Mouse (Mus musculus): ENCODE measurements around the gene Uba7.

Uba7 gene

DNA sequence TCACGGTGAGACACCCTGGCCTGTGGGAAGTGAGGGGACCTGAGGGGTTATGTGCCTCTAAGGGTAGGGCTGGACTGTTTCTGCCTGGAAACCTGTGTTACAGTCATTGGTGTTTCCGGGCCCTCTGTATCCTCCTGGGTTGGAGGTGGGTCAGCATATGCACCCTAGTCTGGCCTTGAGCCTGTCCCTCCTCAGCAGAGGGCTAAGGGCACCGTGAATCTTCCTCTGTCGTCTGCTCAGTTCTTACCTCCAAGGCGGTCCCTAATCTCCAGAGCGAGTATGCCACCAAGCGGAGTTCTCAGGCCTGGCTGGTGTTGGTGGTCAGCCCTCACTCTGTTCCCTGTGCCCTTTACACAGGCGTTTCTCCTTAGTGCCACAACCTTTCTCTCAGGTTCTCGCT is 12.4 kb upstream of the Uba7 start:
- no peak for DNase-seq

DNA sequence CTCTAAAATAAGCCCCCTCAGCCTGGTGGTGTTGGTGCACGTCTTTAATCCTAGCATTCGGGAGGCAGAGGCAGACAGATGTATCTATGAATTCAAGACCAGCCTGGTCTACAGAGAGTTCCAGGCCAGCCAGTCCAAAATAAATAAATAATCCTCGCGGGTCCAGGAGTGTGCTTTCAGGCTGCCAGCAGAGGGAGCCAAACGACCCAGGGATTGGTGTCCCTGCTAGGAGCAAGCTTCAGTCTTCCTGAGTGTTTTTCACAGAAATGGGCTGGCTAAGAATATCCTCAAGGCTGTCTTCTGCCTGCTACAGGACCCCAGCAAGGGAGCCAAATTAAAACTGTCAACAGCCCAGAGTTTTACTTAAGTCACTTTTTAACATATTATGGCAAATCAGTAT is 11.6 kb upstream of the Uba7 start:
- DNase-seq: peak; percentile 71

DNA sequence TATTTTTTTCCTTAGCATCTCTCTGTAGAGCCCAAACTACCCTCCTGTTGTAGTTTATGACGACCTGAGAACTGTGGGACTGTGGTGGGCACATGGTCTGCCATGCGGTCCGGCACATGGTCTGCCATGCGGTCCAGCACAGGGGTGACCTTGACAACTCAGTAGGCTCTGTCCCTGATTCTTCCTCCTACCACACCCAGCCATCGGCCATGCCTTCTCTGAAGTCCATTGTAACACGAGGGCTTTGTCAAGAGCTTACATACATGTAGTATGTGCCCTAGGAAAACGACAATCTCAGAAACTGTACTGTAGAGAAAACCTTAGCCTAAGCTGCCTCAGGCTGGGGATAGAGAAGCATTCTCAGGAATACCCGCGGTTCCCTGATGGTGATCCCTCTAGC is 10.6 kb upstream of the Uba7 start:
- no peak for DNase-seq

DNA sequence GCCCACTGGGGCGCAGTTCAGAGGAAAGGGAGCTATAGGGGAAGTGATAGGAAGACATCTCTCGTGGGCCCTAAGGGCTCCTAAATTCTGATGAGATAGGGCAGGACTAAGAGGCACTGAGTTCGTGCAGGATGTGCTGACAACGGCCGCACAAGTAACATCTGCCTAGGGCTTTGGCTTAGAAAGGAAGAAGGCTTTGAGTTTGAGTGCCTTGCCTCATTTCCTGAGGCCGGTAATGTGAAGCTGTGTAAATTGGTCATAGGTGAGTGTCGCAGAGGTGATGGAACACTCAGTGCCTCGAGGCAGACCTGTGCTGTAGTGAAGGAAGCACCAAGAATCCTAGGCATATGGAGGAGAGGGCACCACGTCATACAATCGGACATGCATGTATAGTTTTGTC is 8.6 kb upstream of the Uba7 start:
- no peak for DNase-seq

DNA sequence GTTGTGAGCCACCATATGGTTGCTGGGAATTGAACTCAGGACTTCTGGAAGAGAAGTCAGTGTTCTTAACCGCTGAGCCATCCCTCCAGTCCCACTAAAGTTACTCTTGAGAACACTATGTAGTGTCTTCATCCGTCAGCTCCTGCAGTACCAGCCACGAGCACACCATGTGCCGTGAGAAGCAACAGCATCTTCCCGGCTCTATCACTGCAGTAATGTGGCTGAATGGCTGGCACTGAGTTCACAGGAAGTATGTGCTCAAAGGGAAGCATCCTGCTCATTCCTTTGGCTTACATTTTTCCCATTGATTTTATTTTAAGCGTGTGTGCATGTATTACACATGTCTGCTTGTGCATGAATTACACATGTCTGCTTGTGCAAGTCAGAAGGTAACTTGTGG is 7.9 kb upstream of the Uba7 start:
- DNase-seq: no peak

DNA sequence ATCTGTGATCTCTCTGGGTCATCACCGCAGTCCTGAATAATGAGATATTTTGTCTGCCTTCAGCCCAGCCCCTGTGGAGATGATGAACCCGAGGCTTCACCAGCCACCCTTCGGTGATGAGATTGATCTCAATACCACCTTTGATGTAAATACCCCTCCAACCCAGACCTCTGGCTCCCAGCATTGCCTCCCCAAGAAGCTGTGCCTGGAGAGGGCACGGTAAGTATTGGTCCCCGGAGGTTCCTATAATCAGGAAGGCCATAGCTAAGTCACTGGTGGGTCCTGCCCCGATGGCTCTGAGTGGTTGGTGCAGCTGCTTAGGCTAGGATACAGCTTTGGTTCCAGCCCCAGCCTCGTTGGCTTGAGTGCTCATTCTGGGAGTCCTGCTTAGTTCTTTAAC is 6.8 kb upstream of the Uba7 start:
- DNase-seq: no peak

DNA sequence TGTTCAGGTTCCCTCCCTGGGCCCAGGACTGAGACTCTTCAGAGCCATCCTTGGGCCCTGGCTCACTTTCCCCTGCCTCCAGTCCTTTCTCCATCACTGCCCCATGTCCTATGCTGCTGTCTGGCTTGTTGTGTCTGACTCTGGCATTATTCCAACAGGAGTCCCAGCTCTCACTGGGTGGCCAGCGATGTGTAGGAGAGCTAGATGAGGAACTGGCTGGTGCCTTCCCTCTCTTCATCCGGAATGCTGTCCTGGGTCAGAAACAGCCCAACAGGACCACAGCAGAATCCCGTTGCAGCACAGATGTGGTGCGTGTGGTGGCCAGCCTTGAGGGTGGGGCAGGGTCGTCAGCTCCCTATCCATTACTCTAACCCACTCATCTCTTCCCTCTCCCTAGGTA is 5.0 kb upstream of the Uba7 start:
- DNase-seq: no peak

DNA sequence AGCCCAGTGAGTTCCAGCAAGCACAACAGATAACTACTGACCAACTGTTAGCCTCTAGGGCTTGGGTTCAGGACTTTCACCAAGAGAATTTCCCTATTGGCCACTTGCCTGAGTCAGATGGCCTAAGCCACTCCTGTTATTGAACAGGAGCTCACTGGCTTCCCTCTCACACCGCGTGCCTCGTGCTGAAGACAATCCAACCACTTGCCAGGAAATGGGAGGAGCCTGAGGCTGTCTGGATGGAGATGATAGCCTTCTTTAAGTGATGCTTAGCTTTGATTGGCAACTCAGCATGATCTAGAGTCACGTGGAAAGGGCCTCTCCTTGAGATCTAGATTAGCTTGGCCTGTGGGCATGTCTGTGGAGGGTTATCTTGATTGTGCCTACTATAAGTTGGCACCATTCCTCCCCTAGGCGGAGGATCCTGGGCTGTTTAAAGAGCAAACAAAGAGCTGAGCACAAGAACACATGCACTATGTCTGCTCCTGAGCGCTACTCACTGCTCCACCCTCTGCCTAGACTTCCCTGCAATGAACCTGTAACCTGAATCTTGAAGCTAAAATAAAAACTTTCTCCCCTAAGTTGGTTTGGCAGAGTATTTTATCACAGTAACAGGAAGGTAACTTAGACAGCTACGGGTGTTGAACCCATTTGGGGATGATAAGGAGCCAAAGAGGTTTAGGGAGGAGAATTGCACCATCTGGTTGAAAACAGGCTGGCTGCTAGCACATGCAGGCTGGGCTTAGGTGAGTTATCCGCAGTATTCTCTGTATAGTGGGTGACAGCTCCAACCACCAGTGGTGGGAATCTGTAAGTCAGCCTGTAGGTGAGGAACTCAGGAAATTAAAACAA is 3.4 kb upstream of the Uba7 start:
- no peak for DNase-seq

DNA sequence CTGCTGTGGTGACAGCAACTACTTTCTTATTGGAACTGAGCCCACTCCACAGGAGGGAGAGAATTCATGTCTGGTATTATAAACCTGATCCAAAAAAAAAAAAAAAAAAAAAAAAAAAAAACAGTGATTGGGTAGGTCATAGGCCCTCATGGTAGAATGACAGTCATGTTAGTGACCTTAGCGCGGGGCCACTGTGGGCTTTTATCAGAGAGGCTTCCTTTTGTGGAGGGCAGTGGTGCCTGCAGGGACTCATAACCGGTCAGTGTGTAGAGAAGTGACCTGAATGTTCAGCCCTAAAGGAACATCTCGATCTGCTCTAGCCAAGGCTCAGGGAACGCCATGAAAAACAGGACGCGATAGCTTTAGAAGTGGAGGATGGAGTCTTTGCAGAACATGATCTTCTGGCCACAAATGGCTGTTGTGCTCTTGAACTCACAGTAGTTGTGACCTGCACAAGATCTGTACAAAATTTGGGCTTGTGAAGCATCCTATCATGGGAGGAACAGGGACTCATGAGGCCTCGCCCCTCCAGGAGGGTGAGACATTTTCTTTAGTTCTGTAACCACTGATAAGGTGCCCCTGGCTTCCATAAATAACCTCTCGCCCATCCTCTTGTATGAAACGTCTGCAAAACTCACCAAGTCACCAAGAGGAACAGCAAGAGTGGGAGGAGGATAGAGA is 674 bp upstream of the Uba7 start:
- DNase-seq: no peak

DNA sequence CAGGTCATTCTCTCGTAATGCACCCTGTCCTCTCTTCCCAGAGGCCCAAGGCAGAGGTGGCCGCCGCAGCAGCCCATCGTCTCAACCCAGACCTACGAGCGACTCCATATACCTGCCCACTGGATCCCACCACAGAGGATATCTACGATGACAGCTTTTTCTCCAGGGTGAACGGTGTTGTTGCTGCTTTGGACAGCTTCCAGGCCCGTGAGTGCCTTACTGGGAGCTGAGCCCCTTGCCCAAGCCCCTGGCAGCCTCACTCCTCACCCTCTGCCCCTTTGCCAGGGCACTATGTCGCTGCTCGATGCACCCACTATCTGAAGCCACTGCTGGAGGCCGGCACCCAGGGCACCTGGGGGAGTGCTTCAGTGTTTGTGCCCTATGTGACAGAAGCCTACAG is 3.5 kb downstream of the Uba7 start:
- no peak for DNase-seq

DNA sequence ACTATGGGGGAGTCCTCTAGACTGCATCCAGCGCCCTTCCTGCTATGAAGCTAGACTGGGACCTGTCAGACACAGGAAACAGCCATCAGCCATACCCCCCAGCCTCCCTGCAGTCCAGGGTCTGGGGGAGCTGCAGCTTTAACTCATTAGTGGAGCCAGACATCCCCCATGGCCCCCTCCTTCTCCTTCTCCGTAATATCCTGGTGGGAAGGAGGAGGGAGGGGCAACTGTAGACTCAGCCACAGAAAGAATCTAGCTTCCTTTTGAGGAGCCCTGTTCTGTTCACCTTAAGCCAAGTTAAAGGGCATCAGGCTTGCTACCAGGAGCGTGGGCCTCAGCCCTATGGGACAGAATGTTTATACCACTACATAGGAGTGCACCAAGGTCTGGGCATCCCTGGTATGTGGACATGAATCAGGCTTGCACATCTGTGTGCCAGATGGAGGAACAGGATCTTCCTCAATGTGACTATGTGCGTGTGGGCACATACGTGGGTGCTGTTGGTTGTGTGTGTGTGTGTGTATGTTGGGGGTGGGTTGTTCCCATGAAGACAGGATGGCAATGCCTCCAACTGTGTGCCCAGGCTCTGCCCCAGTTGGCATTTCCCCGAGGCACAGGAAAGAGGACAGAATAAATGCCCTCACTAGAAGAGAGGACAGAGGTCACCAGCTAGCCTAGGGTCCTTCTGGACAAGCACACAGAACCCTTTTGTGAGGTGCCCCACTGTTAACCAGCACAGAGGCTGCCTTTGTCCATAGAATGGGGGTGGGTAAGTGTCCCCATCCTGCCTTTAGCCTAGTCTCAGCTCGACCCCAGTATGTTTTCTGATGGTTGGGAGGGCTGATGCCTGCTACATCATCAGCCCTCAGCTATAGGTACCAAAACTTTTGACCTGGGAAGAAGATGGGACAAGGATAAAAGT is 6.6 kb downstream of the Uba7 start:
- DNase-seq: no peak

DNA sequence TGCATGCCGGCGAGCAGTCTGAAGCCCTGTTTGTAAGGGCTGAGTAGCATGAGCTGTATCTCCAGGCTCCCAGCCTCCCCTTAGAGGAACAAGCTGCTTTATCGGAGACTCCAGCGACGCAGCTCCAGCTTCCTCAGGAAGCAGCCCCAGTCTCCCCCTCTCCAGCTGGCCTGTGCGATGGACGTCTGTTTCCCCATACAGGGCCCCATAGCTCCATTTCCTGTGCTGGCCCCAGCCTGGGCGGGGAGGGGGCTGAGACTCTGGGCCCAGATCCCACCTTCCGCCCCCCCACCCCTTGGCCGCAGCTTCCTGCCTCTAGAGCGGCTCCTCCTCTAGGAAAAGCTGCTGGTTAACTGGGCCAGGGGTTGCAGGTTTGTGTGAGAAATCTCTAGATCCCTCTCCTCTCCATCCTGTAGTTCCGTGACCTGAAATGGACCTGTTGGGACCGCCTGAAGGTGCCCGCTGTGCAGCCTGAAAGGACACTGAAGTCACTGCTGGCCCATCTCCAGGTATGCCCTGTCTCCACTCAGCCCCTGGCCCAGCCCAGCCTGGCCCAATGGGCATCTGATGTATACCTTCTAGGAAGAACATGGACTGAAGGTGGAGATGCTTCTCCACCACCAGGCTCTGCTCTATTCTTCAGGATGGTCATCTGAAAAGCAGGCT is 7.5 kb downstream of the Uba7 start, which contains the start of gene Gm20661:
Gene Gm20661, plus strand, starts transcription at position 378 of the 666 bp plus-strand sequence.
- DNase-seq: no peak

DNA sequence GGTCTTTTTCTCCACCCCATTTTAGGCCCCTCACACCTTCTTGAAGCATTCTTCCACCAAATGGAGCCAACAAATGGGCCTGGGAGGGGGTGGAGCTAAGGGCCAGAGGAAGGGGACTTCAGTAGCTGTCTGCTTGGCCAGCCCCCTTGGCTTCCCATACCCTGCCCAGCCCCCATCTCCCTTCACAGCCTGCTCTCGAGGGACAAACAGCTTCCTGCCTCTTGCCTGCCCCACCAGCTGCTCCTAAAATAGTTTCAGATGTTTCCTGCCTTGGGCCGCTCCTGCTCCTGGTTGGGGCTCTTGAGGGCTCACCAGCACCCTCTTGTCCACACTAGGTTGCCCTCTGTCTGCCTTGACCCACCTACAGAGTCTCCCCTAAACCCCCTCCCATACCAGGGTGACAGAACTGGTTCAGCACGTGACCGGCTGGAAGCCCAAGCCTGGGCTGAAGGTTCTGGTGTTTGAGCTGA is 8.2 kb downstream of the Uba7 start:
- DNase-seq: peak; percentile 33

DNA sequence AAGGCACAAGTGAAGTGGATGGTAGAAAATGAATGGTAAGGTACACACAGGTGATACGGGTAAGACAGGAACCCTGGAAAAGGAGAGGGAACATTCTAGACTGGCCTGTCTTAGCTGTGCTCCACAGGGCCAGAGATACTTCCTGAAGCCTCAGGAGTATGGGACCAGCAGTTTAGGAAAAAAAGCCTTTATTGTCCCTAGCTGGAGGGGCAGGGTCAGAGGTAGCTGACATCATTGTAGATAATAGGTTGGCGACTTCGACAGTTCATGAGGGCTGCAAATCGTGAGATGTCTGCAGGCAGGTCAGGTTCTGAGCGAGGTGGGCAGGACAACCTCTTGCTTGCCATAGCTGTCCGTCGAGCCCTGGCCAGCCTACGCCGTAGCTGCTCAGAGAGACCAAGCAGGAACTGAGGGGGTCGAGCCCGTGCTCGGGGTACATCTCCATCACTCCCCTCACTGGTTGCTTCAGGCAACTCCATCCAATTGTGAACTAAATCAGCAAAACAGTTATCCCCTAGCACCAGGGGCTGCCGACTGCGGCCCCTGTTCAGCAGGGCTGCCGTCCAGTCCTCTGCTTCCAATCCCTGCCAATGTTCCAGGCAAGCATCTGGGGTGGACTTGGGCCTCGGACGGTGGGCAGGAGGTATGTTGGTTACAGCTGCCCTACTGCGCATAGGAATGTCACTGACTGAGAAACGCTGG is 8.9 kb downstream of the Uba7 start:
- no peak for DNase-seq

DNA sequence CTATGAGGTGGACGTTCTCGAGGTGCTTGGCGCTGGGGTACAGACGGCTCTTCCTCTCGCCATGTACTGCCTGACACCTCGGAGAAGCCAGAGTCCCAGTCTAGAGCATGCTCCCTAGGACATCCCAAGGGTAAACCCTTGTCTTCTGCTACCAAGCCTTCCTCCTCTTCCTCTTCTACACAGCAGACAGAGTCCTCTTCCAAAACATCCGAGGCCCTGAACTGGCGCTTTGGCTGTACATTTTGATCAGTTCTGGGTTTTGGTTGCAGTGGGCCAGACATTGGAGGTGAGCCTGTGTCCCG is 9.4 kb downstream of the Uba7 start:
- DNase-seq: no peak

DNA sequence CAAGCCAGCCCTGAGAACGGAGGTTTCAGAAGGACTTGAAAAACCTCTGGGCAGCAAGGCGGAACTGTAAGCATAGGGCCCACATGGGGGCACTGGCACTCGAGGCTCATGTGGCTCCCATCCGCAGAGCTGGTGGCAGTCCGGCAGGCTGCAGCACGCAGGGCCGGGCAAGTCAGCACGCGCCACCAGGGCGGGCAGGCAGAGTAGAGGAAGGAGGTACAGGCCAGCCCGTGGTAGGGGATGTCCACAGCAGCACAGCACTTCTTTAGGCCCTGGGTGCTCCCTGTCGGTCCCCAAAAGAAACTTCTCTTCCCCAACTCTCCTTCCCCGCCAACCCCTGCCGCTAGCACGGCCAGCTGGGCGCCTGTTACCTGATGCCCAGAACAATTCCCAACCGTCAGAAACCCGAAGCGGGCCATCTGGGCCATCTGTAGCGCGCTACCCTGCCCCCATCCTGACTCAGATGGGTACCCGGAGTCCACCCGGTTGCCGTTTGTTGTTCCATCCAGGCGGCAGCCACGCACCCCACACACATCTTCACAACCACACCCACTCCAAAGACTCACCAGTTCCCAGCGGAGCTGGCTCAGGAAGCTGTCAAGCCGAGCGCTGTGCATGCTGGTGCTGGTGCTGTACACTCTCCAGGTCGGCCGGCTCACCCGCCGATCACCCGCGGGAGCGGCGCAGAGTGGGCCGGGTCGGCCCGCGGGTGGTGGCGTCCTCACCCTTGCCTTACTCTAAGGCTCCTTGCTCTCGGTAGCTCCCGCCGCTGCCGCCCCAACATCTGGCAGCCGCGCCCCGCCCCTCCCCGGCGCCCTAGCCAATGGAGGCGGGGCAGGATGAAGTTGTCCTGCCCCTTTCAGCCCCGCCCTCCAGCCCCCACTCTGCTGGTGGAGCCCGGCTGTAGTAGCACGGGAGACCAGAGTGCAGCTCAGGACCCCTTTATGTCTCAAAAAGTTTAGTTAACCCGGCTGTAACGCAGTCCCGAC is 10.1 kb downstream of the Uba7 start, which contains the start of gene Inka1:
Gene Inka1, minus strand, starts transcription at position 749 of the 989 bp plus-strand sequence.
- DNase-seq: peak; percentile 62

DNA sequence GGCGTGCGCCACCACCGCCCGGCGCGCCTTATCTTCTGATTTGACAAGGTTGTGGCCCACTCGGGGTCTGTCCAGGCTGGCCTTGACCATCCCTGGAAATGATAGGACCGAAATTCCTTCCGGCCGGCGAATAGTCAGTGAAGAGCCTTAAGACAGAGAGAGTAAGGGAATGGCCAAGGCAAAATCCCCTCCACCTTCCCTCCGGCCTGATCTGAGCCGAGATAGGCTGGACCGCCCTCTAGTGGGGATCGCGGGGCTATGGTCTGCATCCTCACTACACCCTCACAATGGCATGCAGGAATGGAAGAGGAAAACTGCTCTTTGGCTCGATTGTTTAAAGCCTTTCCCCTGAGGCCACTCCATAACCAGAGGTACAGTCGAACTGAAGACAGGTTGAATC is 11.1 kb downstream of the Uba7 start:
- peak; percentile 75 for DNase-seq

DNA sequence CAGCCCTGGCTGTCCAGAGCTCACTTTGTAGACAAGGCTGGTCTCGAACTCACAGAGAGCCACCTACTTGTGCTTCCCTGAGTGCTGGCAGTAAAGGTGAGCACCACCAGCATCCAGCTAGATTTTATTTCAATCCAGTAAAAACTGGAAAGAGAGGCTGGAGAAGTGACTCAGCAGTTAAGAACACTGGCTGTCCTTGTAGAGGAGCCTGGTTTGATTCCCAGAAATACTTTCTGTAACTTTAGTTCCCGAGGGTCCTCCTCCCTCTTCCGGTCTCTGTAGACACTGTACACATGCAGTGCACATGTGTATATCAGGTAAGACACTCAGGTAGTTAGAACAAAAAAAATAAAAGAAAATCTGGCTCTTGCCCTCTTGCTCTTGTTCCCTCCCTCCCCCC is 12.6 kb downstream of the Uba7 start:
- no peak for DNase-seq

DNA sequence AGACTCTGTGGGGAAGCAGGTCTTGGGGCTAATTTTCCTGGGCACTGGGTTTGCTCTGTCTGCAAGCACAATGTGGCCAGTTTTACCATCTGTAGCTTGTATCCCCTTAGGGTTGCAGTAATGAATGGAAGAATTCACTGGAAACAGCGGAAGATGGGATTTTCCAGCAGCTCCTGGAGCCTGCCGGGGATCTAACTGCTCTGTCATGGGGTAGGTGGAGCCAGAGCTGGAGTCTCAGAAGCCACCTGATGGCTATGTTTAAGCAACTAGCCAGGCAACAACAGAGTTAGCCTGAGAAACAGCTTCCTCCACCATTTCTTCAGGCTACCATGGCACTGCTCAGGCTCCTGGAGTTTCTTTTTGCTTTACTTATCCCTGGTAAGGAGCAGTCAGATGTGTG is 16.9 kb downstream of the Uba7 start, which contains the start of gene Cdhr4:
Gene Cdhr4, plus strand, starts transcription at position 301 of the 400 bp plus-strand sequence.
- no peak for DNase-seq

DNA sequence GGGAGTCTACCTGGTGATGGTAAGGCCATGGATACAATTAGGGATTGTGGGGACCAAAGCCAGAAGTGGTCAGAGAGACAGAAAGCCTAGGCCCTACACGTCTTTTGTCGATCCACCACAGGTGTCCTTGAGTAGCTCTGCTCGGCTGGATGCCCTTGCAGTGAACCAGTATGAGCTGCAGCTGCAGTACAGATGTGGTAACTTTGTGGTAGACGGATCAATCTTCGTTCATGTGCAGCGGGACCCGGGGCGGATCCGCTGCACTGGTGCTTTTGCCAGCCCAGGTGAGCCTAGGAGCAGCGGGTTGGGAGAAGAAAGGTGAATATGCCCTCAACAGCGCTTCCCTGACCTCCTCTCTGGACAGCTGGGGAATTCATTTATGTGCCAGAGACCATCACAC is 17.7 kb downstream of the Uba7 start:
- DNase-seq: no peak

DNA sequence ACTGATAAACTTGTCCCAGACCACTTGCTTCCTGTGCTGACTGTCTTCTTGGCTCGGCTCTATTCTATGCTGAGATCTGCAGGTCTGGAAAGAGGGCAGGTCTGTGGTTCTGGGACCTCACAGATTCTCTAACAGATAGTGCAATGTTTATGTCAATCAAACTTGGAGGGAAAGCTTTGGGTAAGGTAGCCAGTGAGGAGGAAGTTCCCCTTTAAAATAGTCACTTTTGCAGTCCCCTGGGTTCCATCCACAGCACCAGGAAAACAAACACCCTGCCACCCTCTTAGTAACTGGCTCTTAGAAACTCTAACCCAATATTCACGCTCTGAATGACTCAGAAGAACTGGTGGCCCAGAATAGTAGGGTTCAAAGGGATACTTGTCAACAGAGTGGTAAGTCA is 19.2 kb downstream of the Uba7 start:
- no peak for DNase-seq

Measured in cerebellum, adult 11-12 months (tissue).